Mouse (Mus musculus): ENCODE results near the gene Dse. TPM values are rescaled to one million over a fixed set of nuclear protein-coding genes. Genes with fewer than 3 reads are reported as not detected.

Gene Dse
- polyA plus RNA-seq, 1 experiment from 2014 or later = 29.0 TPM

- Histone ChIP-seq H3K27ac (no peak overlapping the region), H3K27me3 (no peaks in the 10 kb centered on the region), H3K9me3 (no peaks in the 10 kb centered on the region), H3K4me1 (no peaks in the 10 kb centered on the region), H3K4me2 (no peak overlapping the region), H3K4me3 (no peak overlapping the region), H3K36me3 (no peaks in the 10 kb centered on the region), H3K9ac (no peak overlapping the region)
- WGBS = 78% methylated on average over 4 of the region's 4 CpGs
- no peak for ATAC-seq (ENCODE audit: borderline replicate concordance, extremely low read depth, low FRiP score, low TSS enrichment)
These were observed 22.0 kb upstream of the Dse start for GRCm38 (mm10) chr10:34229491-34229890.

GRCm38 (mm10) chr10:34223660-34224059, 16.1 kb upstream of the Dse start:
- ATAC-seq (ENCODE audit: borderline replicate concordance, extremely low read depth, low FRiP score, low TSS enrichment) = no peak
- H3K4me2 ChIP-seq = no peak overlapping the region
- H3K4me3 ChIP-seq = no peak overlapping the region
- H3K9ac ChIP-seq = no peak overlapping the region
- no peaks in the 10 kb centered on the region for H3K27me3 ChIP-seq
- H3K36me3 ChIP-seq = no peaks in the 10 kb centered on the region
- no peak overlapping the region for H3K27ac ChIP-seq
- H3K9me3 ChIP-seq = no peaks in the 10 kb centered on the region
- H3K4me1 ChIP-seq = peaks cover 9% of the 10 kb centered on the region
- WGBS = 32% methylated on average over 3 of the region's 3 CpGs

GRCm38 (mm10) chr10:34221909-34222620, 14.6 kb upstream of the Dse start:
- Histone ChIP-seq H3K4me1 (peaks cover 9% of the 10 kb centered on the region), H3K36me3 (no peaks in the 10 kb centered on the region), H3K4me2 (no peak overlapping the region), H3K9me3 (no peaks in the 10 kb centered on the region), H3K9ac (no peak overlapping the region), H3K27ac (no peak overlapping the region), H3K27me3 (no peaks in the 10 kb centered on the region), H3K4me3 (no peak overlapping the region)
- 39% methylated on average over 3 of the region's 3 CpGs for WGBS
- ATAC-seq (ENCODE audit: borderline replicate concordance, extremely low read depth, low FRiP score, low TSS enrichment) = peak; percentile 76; the same call in 1 of the 2 replicates

DNA sequence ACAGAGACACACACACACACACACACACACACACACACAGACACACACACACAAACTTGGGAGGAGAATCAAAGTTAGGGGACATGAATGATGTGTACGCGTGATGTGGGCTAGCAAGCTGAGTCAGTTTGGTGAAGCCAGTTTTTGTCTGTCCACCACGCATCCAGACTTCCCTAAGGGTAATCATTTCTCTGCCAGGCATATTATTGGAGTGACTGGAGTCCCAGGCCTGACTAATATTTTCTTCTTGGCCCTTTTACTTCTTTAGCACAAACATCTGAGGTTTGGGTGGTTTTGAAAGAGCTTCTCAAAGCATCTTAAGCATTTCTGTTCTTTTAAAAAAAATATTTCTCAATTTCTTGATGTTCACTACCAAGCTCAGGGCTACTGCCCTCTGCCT, 10.7 kb upstream of the Dse start:
- H3K27me3 ChIP-seq = no peaks in the 10 kb centered on the region; the same call in 1 of the 2 replicates
- H3K4me2 ChIP-seq = no peak overlapping the region
- no peak for ATAC-seq (ENCODE audit: borderline replicate concordance, extremely low read depth, low FRiP score, low TSS enrichment)
- H3K9me3 ChIP-seq = no peaks in the 10 kb centered on the region
- no peak overlapping the region for H3K9ac ChIP-seq
- H3K4me1 ChIP-seq = peaks cover 9% of the 10 kb centered on the region
- no peak overlapping the region for H3K27ac ChIP-seq
- H3K36me3 ChIP-seq = no peaks in the 10 kb centered on the region
- 75% methylated on average over 3 of the region's 3 CpGs for WGBS
- H3K4me3 ChIP-seq = no peak overlapping the region

- H3K4me1 ChIP-seq = no peaks in the 10 kb centered on the region
- H3K9me3 ChIP-seq = no peaks in the 10 kb centered on the region
- ATAC-seq (ENCODE audit: borderline replicate concordance, extremely low read depth, low FRiP score, low TSS enrichment) = no peak
- H3K4me2 ChIP-seq = no peak overlapping the region
- no peaks in the 10 kb centered on the region for H3K36me3 ChIP-seq
- WGBS = 69% methylated on average over 1 of the region's 1 CpGs
- H3K4me3 ChIP-seq = no peak overlapping the region
- no peaks in the 10 kb centered on the region; the same call in 1 of the 2 replicates for H3K27me3 ChIP-seq
- no peak overlapping the region for H3K27ac ChIP-seq
- no peak overlapping the region for H3K9ac ChIP-seq
These were observed 8.2 kb upstream of the Dse start for GRCm38 (mm10) chr10:34215667-34216066.

- ATAC-seq (ENCODE audit: borderline replicate concordance, extremely low read depth, low FRiP score, low TSS enrichment) = no peak
- H3K27me3 ChIP-seq = no peaks in the 10 kb centered on the region; the same call in 1 of the 2 replicates
- no peak overlapping the region for H3K4me3 ChIP-seq
- H3K27ac ChIP-seq = no peak overlapping the region
- 0 out of 2 replicates have a peak, but pooled peaks cover 6% of the 10 kb centered on the region for H3K4me1 ChIP-seq
- H3K4me2 ChIP-seq = no peak overlapping the region
- H3K9ac ChIP-seq = no peak overlapping the region
- H3K9me3 ChIP-seq = no peaks in the 10 kb centered on the region
- no peaks in the 10 kb centered on the region for H3K36me3 ChIP-seq
These were observed 2.4 kb upstream of the Dse start for GRCm38 (mm10) chr10:34209951-34210350.

DNA sequence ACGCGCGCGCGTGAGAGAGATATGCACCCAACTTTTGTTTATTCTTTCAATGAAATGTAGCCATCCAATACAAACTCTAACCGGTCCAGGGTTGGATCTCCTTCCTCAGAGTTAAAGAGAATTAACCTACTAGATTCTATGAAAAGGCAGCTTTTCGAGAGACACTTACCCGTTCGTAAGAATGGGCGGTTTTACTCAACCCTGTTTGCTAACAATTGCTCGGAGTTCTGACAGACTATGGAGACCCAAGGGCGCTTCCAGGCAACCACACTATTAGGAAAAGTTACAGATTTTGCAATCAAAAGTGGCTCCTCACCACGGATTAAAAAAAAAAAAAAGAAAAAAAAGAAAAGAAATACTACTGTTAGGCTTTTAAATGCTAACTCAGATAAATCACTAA, 516 bp upstream of the Dse start:
- peak overlapping the region; percentile 82 for H3K4me3 ChIP-seq
- WGBS = 3% methylated on average over 13 of the region's 13 CpGs
- peaks cover 19% of the 10 kb centered on the region; the same call in 1 of the 2 replicates for H3K4me1 ChIP-seq
- peak overlapping the region; percentile 68 for H3K4me2 ChIP-seq
- no peaks in the 10 kb centered on the region for H3K27me3 ChIP-seq
- no peak for ATAC-seq (ENCODE audit: borderline replicate concordance, extremely low read depth, low FRiP score, low TSS enrichment)
- H3K9ac ChIP-seq = peak overlapping the region; percentile 81
- peak overlapping the region; percentile 97 for H3K27ac ChIP-seq
- H3K36me3 ChIP-seq = no peaks in the 10 kb centered on the region
- no peaks in the 10 kb centered on the region for H3K9me3 ChIP-seq

DNA sequence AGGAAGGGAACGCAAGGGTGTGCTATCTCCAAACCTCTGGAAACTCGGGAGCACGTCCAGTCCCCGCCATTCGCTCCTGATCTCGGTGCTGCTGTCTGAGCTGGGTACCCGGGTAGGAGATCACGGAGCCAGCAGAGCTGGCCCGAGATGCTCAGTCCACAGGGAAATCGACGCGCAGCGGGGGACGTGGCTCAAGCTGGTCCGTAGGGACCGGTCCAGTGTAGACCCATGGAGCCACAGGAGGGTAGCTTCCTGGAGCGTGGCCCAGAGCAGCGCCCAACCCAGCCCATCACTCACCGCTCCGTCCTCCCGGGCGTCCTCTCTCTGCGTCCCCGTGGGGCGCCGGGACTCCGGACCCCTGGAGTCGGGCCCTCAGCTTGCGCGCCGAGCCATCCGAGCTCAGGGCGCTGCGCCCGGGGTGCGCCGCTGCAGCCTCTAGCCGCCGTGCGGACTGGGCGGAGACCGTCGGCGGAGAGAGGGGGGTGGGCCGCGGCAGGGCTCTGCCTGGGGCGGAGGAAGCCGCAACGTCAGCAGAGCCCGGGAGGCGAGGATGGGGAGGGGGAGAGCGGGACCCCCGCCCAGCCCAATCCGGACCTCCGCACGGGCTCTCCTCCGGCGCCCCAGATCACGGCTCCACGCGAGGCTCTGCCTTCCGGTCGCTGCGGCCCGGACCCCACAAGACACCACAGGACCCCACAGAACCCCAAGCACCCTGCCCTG, 572 bp downstream of the Dse start:
- no peaks in the 10 kb centered on the region for H3K36me3 ChIP-seq
- peak overlapping the region; percentile 68 for H3K4me2 ChIP-seq
- H3K4me3 ChIP-seq = peak overlapping the region; percentile 82
- H3K4me1 ChIP-seq = peaks cover 26% of the 10 kb centered on the region
- WGBS = 0% methylated on average over 38 of the region's 65 CpGs
- peak overlapping the region; percentile 81 for H3K9ac ChIP-seq
- H3K27ac ChIP-seq = peak overlapping the region; percentile 97
- peak; percentile 97 for ATAC-seq (ENCODE audit: borderline replicate concordance, extremely low read depth, low FRiP score, low TSS enrichment)
- no peaks in the 10 kb centered on the region for H3K9me3 ChIP-seq
- no peaks in the 10 kb centered on the region for H3K27me3 ChIP-seq

DNA sequence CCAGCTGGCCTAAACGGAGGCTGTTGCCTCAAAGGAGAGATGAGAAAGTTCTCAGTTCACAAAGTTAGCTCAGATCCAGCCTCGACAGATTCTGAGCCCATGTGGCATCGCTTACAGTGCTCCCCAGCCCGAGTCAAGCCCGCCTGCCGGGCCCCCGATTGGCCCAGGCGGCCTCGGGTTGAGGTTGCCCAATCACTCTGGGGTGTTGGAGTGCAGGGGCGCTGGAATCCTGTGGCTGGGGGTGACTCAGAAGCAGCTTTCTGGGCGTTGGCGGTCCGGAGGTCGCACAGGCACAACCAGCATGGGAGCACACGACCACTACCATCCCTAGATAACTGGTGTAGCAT, 1.1 kb downstream of the Dse start:
- WGBS = 0% methylated on average over 15 of the region's 15 CpGs
- Histone ChIP-seq H3K4me3 (peak overlapping the region; percentile 82), H3K27me3 (no peaks in the 10 kb centered on the region), H3K27ac (peak overlapping the region; percentile 97), H3K36me3 (no peaks in the 10 kb centered on the region), H3K9me3 (no peaks in the 10 kb centered on the region), H3K9ac (peak overlapping the region; percentile 81), H3K4me2 (peak overlapping the region; percentile 68), H3K4me1 (peaks cover 28% of the 10 kb centered on the region)
- ATAC-seq (ENCODE audit: borderline replicate concordance, extremely low read depth, low FRiP score, low TSS enrichment) = peak; percentile 60; the same call in 1 of the 2 replicates

DNA sequence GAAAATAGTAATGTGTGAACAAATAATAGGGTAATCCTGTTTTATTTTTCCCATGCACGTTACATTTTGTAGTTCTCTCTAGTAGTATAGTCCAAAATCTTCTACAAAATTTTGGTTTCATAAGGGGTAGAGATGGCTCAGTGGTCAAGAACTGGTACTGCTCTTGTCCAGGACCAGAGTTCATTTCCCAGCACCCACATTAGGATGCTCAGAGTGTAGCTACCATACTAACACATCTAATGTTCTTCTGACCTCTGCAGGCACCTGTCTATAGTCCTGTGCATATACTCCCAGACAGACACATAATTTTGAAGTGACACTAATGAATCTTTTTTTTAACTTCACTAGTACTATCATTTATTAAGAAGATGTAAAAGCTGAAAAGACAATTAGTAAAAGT, 1.7 kb downstream of the Dse start:
- Histone ChIP-seq H3K9ac (no peak overlapping the region), H3K27ac (no peak overlapping the region), H3K27me3 (no peaks in the 10 kb centered on the region), H3K36me3 (no peaks in the 10 kb centered on the region), H3K4me3 (peak overlapping the region; percentile 82; the same call in 1 of the 2 replicates), H3K9me3 (no peaks in the 10 kb centered on the region), H3K4me1 (peaks cover 28% of the 10 kb centered on the region), H3K4me2 (peak overlapping the region; percentile 68)
- no peak for ATAC-seq (ENCODE audit: borderline replicate concordance, extremely low read depth, low FRiP score, low TSS enrichment)
- WGBS = 85% methylated on average over 1 of the region's 1 CpGs

DNA sequence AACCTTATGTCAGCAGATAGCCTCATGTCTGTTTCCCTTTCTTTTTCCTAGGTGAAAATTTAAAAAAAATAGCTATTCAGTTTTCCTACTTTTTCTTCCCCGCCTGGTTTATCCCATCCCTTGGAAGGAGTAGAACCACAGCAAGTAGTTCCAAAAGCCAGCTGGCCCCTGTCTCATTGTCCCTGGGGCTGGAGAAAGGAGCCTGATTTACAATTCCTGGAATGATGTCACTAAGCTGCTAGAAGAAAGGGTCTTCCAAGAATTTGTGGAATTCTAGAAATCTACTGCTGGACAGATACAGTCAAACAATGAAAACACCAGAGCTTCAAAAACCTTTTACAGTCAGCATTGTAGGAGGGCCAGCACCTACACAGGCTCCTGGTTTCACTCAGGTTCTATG, 6.8 kb downstream of the Dse start:
- Histone ChIP-seq H3K4me2 (no peak overlapping the region), H3K4me3 (no peak overlapping the region), H3K27me3 (no peaks in the 10 kb centered on the region), H3K36me3 (no peaks in the 10 kb centered on the region), H3K4me1 (peaks cover 43% of the 10 kb centered on the region), H3K27ac (no peak overlapping the region), H3K9me3 (no peaks in the 10 kb centered on the region), H3K9ac (no peak overlapping the region)
- WGBS = 70% methylated on average over 1 of the region's 1 CpGs
- ATAC-seq (ENCODE audit: borderline replicate concordance, extremely low read depth, low FRiP score, low TSS enrichment) = no peak

DNA sequence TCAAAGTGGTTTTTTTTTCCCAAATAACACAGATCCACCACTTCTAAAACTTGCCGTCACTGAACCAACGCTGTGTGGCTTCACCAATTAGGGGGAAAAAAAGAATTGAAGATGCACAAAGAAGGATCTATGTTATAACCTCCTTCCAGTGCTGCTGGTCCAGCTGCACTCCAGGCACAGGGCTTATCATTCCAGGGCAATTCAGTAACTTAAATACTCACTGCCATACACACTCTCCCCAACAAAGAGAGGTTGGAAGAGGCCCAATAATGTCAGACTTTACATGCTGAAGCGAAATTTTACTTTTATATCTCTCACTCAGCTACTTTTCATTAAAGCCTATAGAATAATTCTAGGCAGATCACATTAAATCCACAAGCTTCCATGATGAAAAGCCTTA, 8.9 kb downstream of the Dse start:
- 46% methylated on average over 3 of the region's 3 CpGs for WGBS
- Histone ChIP-seq H3K4me1 (peaks cover 32% of the 10 kb centered on the region), H3K4me3 (no peak overlapping the region), H3K27me3 (no peaks in the 10 kb centered on the region), H3K4me2 (no peak overlapping the region), H3K36me3 (no peaks in the 10 kb centered on the region), H3K9me3 (no peaks in the 10 kb centered on the region), H3K9ac (no peak overlapping the region), H3K27ac (peak overlapping the region; percentile 59; the same call in 1 of the 2 replicates)
- no peak for ATAC-seq (ENCODE audit: borderline replicate concordance, extremely low read depth, low FRiP score, low TSS enrichment)

Data from lung, embryonic 15.5 days (tissue).